Mouse (Mus musculus) ES-Bruce4 (cell line): ENCODE measurements around the gene Magi1. TPM values are rescaled to one million over a fixed set of nuclear protein-coding genes. Genes with fewer than 3 reads are reported as not detected.

Experiments
- H3K27ac ChIP-seq: 2 replicates; pipeline ENCODE4 v1.5.1; 2012; ENCODE audit warnings: low read length, inconsistent platforms; ENCODE audit not compliant: insufficient read depth
- H3K27me3 ChIP-seq: 2 replicates; pipeline ENCODE4 v1.6.1; 2012; ENCODE audit warnings: mild to moderate bottlenecking, low read length, inconsistent platforms; ENCODE audit not compliant: control insufficient read depth, poor library complexity, insufficient read depth, severe bottlenecking
- H3K36me3 ChIP-seq: 2 replicates; pipeline ENCODE4 v1.6.1; 2012; ENCODE audit warnings: inconsistent platforms, mild to moderate bottlenecking, low read length, moderate library complexity; ENCODE audit not compliant: control insufficient read depth, poor library complexity, insufficient read depth, severe bottlenecking
- H3K4me1 ChIP-seq: one replicate; pipeline ENCODE4 v1.8.1; 2011; ENCODE audit warnings: low read length; ENCODE audit not compliant: control insufficient read depth, insufficient read depth
- H3K4me3 ChIP-seq: 2 replicates; pipeline ENCODE4 v1.5.1; 2011; ENCODE audit warnings: low read depth, mild to moderate bottlenecking, low read length
- H3K9ac ChIP-seq: 2 replicates; pipeline ENCODE4 v1.6.1; 2012; ENCODE audit warnings: low read depth, mild to moderate bottlenecking, inconsistent platforms; ENCODE audit not compliant: poor library complexity, severe bottlenecking
- H3K9me3 ChIP-seq: replicated peaks from 2 replicates; pipeline ENCODE4 v1.6.1; 2012; ENCODE audit warnings: mild to moderate bottlenecking, low read length, inconsistent platforms; ENCODE audit not compliant: control insufficient read depth, poor library complexity, insufficient read depth, severe bottlenecking
- CTCF ChIP-seq: IDR thresholded peaks from one replicate; pipeline ENCODE4 v1.8.1; 2011; ENCODE audit warnings: low read depth, low read length
- EP300 ChIP-seq: IDR thresholded peaks from 2 replicates; pipeline ENCODE4 v1.6.1; 2011; ENCODE audit warnings: low read depth, low read length; ENCODE audit not compliant: insufficient read depth
- POLR2A ChIP-seq: IDR thresholded peaks from one replicate; pipeline ENCODE4 v1.8.1; 2011; ENCODE audit warnings: low read length; ENCODE audit not compliant: insufficient read depth
- polyA plus RNA-seq: library from polyadenylated mRNA; stranded (reverse); fragments of >200 nt; gene quantifications from 2 replicates; pipeline ENCODE4 v1.2.4, GENCODE M21; 2011; ENCODE audit warnings: low read depth; ENCODE audit not compliant: missing spikeins, insufficient read depth, insufficient read length

The Magi1 gene
- polyA plus RNA-seq, 1 experiment = 22.4 TPM

DNA sequence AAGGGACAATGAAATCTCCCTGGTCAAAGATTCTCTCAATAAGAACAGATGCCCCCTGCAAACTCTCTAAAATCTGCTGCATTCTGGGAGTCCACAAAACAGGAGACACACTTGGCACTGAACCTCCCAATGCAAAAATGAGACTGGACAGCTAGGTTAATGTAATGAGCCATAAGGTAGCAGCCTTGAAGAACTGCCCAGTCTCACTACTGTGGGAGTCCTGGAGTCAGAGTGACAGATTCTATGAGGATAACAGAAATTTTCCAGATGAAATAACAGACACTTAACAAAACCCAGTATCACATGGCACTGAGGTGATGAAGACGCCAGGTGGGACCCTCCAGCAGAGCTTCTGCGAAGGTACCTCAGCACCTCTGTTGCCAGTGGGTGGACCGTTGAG lies 393.7 kb downstream of the Magi1 start:
- no peak overlapping the region for H3K27ac ChIP-seq
- H3K27me3 ChIP-seq = no peaks in the 10 kb centered on the region
- no peaks in the 10 kb centered on the region for H3K9me3 ChIP-seq
- no peaks in the 10 kb centered on the region for H3K36me3 ChIP-seq
- no peak overlapping the region for H3K4me3 ChIP-seq
- TF ChIP-seq POLR2A = no peak
- no peak for TF ChIP-seq CTCF
- H3K9ac ChIP-seq = no peak overlapping the region
- no peaks in the 10 kb centered on the region for H3K4me1 ChIP-seq

DNA sequence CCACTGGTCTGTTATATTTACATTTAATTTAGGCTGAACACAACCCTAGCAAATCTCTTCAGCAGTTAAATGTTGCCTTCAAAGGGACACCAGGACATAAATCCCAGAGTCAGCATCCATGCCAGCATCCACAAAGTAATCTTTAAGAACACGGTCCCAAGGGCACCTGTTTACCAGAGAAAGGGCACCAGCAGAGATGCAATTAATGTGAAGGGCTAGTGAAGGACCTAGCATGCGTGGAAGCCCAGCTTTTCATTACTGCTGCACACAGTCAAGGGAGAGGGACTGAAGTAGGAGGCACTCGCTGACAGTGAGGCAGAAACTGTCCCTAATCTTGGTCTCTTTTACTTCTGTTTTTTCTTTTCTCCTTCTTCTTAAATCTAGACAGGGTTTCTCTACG lies 406.4 kb downstream of the Magi1 start:
- H3K27me3 ChIP-seq = no peaks in the 10 kb centered on the region
- H3K4me1 ChIP-seq = peaks cover 2% of the 10 kb centered on the region
- H3K4me3 ChIP-seq = no peak overlapping the region
- H3K36me3 ChIP-seq = no peaks in the 10 kb centered on the region
- H3K27ac ChIP-seq = no peak overlapping the region
- TF ChIP-seq POLR2A = no peak
- TF ChIP-seq CTCF = no peak
- no peak for TF ChIP-seq EP300
- no peak overlapping the region for H3K9ac ChIP-seq
- no peaks in the 10 kb centered on the region for H3K9me3 ChIP-seq

DNA sequence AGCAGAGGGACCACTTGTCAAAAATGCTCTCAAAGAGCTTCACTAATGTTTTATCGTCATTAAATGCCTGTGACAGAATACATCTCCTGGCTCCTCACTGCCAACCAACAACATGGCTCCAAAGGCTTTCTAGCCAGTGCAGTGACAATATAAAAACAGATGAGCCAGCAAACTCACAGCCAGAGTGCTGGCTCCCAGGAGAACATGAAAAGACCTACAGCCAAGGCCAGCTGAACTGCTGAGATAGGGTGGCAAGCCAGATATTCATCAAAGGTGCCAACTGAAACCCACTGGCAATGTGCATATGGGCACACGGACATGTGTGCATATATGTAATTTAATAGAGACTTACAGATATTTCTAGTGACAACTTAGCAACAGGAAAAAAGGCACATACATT lies 408.8 kb downstream of the Magi1 start:
- no peak overlapping the region for H3K4me3 ChIP-seq
- no peaks in the 10 kb centered on the region for H3K9me3 ChIP-seq
- TF ChIP-seq POLR2A = no peak
- TF ChIP-seq EP300 = no peak
- TF ChIP-seq CTCF = no peak
- no peak overlapping the region for H3K27ac ChIP-seq
- H3K27me3 ChIP-seq = no peaks in the 10 kb centered on the region
- no peaks in the 10 kb centered on the region for H3K36me3 ChIP-seq
- H3K4me1 ChIP-seq = peaks cover 2% of the 10 kb centered on the region
- no peak overlapping the region for H3K9ac ChIP-seq

GRCm38 (mm10) chr6:93874376-93874775 lies 409.3 kb downstream of the Magi1 start:
- H3K27ac ChIP-seq = peak overlapping the region; percentile 59
- H3K9me3 ChIP-seq = no peaks in the 10 kb centered on the region
- peak overlapping the region; percentile 31; the same call in 1 of the 2 replicates for H3K4me3 ChIP-seq
- no peaks in the 10 kb centered on the region for H3K27me3 ChIP-seq
- H3K36me3 ChIP-seq = no peaks in the 10 kb centered on the region
- peaks cover 2% of the 10 kb centered on the region for H3K4me1 ChIP-seq
- TF ChIP-seq POLR2A = no peak
- peak overlapping the region; percentile 6; the same call in 1 of the 2 replicates for H3K9ac ChIP-seq

DNA sequence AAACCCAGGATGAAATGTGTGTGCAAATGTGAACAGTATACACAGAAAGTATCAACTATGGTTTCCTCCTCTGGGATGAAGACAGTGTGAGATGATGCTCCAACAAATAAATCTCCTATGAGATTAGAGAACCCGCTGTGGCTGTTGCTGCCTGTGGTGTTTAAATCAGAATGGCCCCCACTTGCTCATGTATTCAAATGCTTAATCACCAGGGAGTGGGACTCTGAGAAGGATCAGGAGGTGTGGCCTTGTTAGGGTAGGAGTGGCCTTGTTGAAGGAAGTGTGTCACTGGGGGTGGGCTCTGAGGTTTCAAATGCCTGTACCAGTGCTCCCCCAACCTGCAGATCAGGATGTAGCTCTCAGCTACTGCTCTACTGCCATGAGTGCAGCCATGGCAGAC lies 410.2 kb downstream of the Magi1 start:
- no peaks in the 10 kb centered on the region for H3K9me3 ChIP-seq
- peak overlapping the region; percentile 31; the same call in 1 of the 2 replicates for H3K4me3 ChIP-seq
- peaks cover 2% of the 10 kb centered on the region for H3K4me1 ChIP-seq
- TF ChIP-seq POLR2A = peak; percentile 84
- peak; percentile 35; the same call in 1 of the 2 replicates for TF ChIP-seq EP300
- TF ChIP-seq CTCF = peak; percentile 29
- H3K36me3 ChIP-seq = no peaks in the 10 kb centered on the region
- no peaks in the 10 kb centered on the region for H3K27me3 ChIP-seq
- H3K27ac ChIP-seq = peak overlapping the region; percentile 59; the same call in 1 of the 2 replicates
- no peak overlapping the region for H3K9ac ChIP-seq

GRCm38 (mm10) chr6:93871516-93871915 lies 412.2 kb downstream of the Magi1 start:
- Histone ChIP-seq H3K27ac (no peak overlapping the region), H3K4me1 (peaks cover 2% of the 10 kb centered on the region), H3K4me3 (no peak overlapping the region), H3K9me3 (no peaks in the 10 kb centered on the region), H3K9ac (no peak overlapping the region), H3K36me3 (no peaks in the 10 kb centered on the region), H3K27me3 (no peaks in the 10 kb centered on the region)
- TF ChIP-seq CTCF = no peak
